Mouse (Mus musculus) CH12.LX (cell line): ENCODE results near the gene Itgav. TPM values are rescaled to one million over a fixed set of nuclear protein-coding genes. Genes with fewer than 3 reads are reported as not detected.

Experiments
- DNase-seq: peaks from one replicate; pipeline ENCODE4 v3.0.0-alpha.2; 2013; ENCODE audit errors: extremely low read depth
- H3K27ac ChIP-seq: 2 replicates; pipeline ENCODE4 v1.5.1; 2012; ENCODE audit warnings: low read depth, mild to moderate bottlenecking, control low read depth, moderate library complexity; ENCODE audit not compliant: insufficient read depth
- H3K27me3 ChIP-seq: replicated peaks from 2 replicates; pipeline ENCODE3; 2012; ENCODE audit warnings: inconsistent platforms
- H3K36me3 ChIP-seq, 2 experiments: replicated peaks in 1 of 2; 2 replicates each; pipeline versions ENCODE3 to v1.6.1; 2012; ENCODE audit warnings: inconsistent platforms in 1 of 2, low read length in 1 of 2, mild to moderate bottlenecking in 1 of 2, mixed read lengths in 1 of 2, moderate library complexity in 1 of 2; ENCODE audit not compliant: control insufficient read depth in 1 of 2, insufficient read depth in 1 of 2
- H3K4me1 ChIP-seq, 2 experiments: 2 replicates each; pipeline ENCODE4 v1.6.1; 2012; ENCODE audit warnings: inconsistent platforms in 1 of 2, moderate library complexity in 1 of 2; ENCODE audit not compliant: insufficient read depth in 2 of 2, control insufficient read depth in 1 of 2
- H3K4me2 ChIP-seq: 2 replicates; pipeline ENCODE4 v1.6.1; 2012; ENCODE audit warnings: low read depth, mild to moderate bottlenecking, control low read depth; ENCODE audit not compliant: poor library complexity, insufficient read depth, severe bottlenecking
- H3K4me3 ChIP-seq, 3 experiments: fragments of 150-350 bp in 1 of 3; sonication (generic) in 1 of 3; replicated peaks in 1 of 3; 2 replicates each; pipeline versions ENCODE3 to v1.5.1; 2011 to 2012; ENCODE audit warnings: low read depth in 2 of 3, low read length in 2 of 3, mild to moderate bottlenecking in 2 of 3, moderate library complexity in 2 of 3, control low read depth in 1 of 3, improper control_type of control experiment in 1 of 3, inconsistent platforms in 1 of 3, mixed read lengths in 1 of 3; ENCODE audit not compliant: poor library complexity in 1 of 3
- H3K79me2 ChIP-seq: replicated peaks from 2 replicates; pipeline ENCODE4 v1.6.1; 2012; ENCODE audit warnings: mild to moderate bottlenecking, moderate library complexity; ENCODE audit not compliant: control insufficient read depth, poor library complexity, insufficient read depth, severe bottlenecking; ENCODE audit errors: extremely low read depth
- H3K9ac ChIP-seq: 2 replicates; pipeline ENCODE4 v1.6.1; 2012; ENCODE audit warnings: low read depth, mild to moderate bottlenecking, control low read depth, moderate library complexity; ENCODE audit not compliant: insufficient read depth
- H3K9me3 ChIP-seq: replicated peaks from 2 replicates; pipeline ENCODE3; 2012; ENCODE audit warnings: low read length, inconsistent platforms, mixed read lengths
- CHD1 ChIP-seq: IDR thresholded peaks from 2 replicates; pipeline ENCODE4 v1.6.1; 2012; ENCODE audit warnings: low read depth, low read length, improper control_type of control experiment, inconsistent platforms
- CHD2 ChIP-seq: IDR thresholded peaks from 2 replicates; pipeline ENCODE4 v1.6.1; 2011; ENCODE audit warnings: low read length, improper control_type of control experiment
- E2F4 ChIP-seq: IDR thresholded peaks from 2 replicates; pipeline ENCODE4 v1.6.1; 2011; ENCODE audit warnings: low read depth, low read length, improper control_type of control experiment; ENCODE audit not compliant: insufficient replicate concordance
- ELF1 ChIP-seq: IDR thresholded peaks from 2 replicates; pipeline ENCODE4 v1.6.1; 2014; ENCODE audit warnings: low read depth, mild to moderate bottlenecking, inconsistent platforms, low read length, improper control_type of control experiment
- EP300 ChIP-seq: IDR thresholded peaks from 2 replicates; pipeline ENCODE4 v1.6.1; 2011; ENCODE audit warnings: low read length, improper control_type of control experiment
- ETS1 ChIP-seq: conservative IDR thresholded peaks from 2 replicates; pipeline ENCODE4 v1.6.1; 2012; ENCODE audit warnings: low read depth, mild to moderate bottlenecking, inconsistent platforms, low read length, improper control_type of control experiment, moderate library complexity
- IRF4 ChIP-seq: IDR thresholded peaks from 2 replicates; pipeline ENCODE4 v1.6.1; 2014; ENCODE audit warnings: low read depth, mild to moderate bottlenecking, inconsistent platforms, low read length, improper control_type of control experiment
- JUN ChIP-seq: IDR thresholded peaks from 2 replicates; pipeline ENCODE4 v1.6.1; 2011; ENCODE audit warnings: low read depth, mild to moderate bottlenecking, low read length, improper control_type of control experiment, moderate library complexity; ENCODE audit not compliant: insufficient read depth
- MAZ ChIP-seq: IDR thresholded peaks from 2 replicates; pipeline ENCODE4 v1.6.1; 2012; ENCODE audit warnings: low read depth, mild to moderate bottlenecking, inconsistent platforms, low read length, improper control_type of control experiment, moderate library complexity
- NELFE ChIP-seq: IDR thresholded peaks from 2 replicates; pipeline ENCODE4 v1.6.1; 2011; ENCODE audit warnings: low read depth, low read length, improper control_type of control experiment
- NRF1 ChIP-seq: IDR thresholded peaks from 2 replicates; pipeline ENCODE4 v1.6.1; 2014; ENCODE audit warnings: low read depth, mild to moderate bottlenecking, inconsistent platforms, low read length, improper control_type of control experiment, moderate library complexity
- PAX5 ChIP-seq: IDR thresholded peaks from 2 replicates; pipeline ENCODE4 v1.6.1; 2012; ENCODE audit warnings: low read length, inconsistent platforms, mixed read lengths
- POLR2A ChIP-seq: IDR thresholded peaks from 2 replicates; pipeline ENCODE4 v1.6.1; 2011; ENCODE audit warnings: low read depth, mild to moderate bottlenecking, improper control_type of control experiment, low read length
- POLR2AphosphoS2 ChIP-seq: IDR thresholded peaks from 2 replicates; pipeline ENCODE4 v1.6.1; 2011; ENCODE audit warnings: low read depth, low read length, improper control_type of control experiment
- RAD21 ChIP-seq: IDR thresholded peaks from 2 replicates; pipeline ENCODE4 v1.6.1; 2011; ENCODE audit warnings: low read depth, mild to moderate bottlenecking, low read length, improper control_type of control experiment, moderate library complexity
- RCOR1 ChIP-seq: conservative IDR thresholded peaks from 2 replicates; pipeline ENCODE4 v1.6.1; 2012; ENCODE audit warnings: low read depth, mild to moderate bottlenecking, inconsistent platforms, low read length, improper control_type of control experiment
- TCF12 ChIP-seq: IDR thresholded peaks from 2 replicates; pipeline ENCODE4 v1.6.1; 2014; ENCODE audit warnings: low read depth, mild to moderate bottlenecking, inconsistent platforms, low read length, improper control_type of control experiment
- UBTF ChIP-seq: IDR thresholded peaks from 2 replicates; pipeline ENCODE4 v1.6.1; 2012; ENCODE audit warnings: low read depth, mild to moderate bottlenecking, inconsistent platforms, low read length, improper control_type of control experiment, moderate library complexity
- USF2 ChIP-seq: conservative IDR thresholded peaks from 2 replicates; pipeline ENCODE4 v1.6.1; 2011; ENCODE audit warnings: low read depth, low read length, improper control_type of control experiment
- ZC3H11A ChIP-seq: IDR thresholded peaks from 2 replicates; pipeline ENCODE4 v1.6.1; 2012; ENCODE audit warnings: low read depth, mild to moderate bottlenecking, inconsistent platforms, low read length, improper control_type of control experiment
- ZMIZ1 ChIP-seq: IDR thresholded peaks from 2 replicates; pipeline ENCODE4 v1.6.1; 2012; ENCODE audit warnings: low read depth, mild to moderate bottlenecking, inconsistent platforms, low read length, improper control_type of control experiment
- dilution Hi-C: fragments of 300-500 bp; cut with MboI; formaldehyde crosslinking; loops from 2 replicates; pipeline ENCODE4 v1.14.3; 2020; ENCODE audit warnings: low sequenced_read_pairs; ENCODE audit not compliant: extremely low pct_unique_long_range_greater_than_20kb, extremely low pct_ligation_motif_present
- in situ Hi-C: fragments of 300-500 bp; cut with MboI; formaldehyde crosslinking; loops from 3 replicates; pipeline ENCODE4 v1.14.3; 2019; ENCODE audit warnings: low sequenced_read_pairs, low pct_ligation_motif_present, low pct_unique_long_range_greater_than_20kb, mixed read lengths
- polyA plus RNA-seq: library from polyadenylated mRNA; unstranded; fragments of >175 nt; gene quantifications from 2 replicates; pipeline ENCODE4 v1.2.1, GENCODE M21; 2012; ENCODE audit warnings: low read depth; ENCODE audit not compliant: insufficient read length
- total RNA-seq, 2 experiments: library from RNA; depleted of rRNA; stranded (reverse); fragments of 300-350 nt in 1 of 2; fragments of >200 nt in 1 of 2; gene quantifications; 2 replicates each; pipeline ENCODE4 v1.2.3; 2012 to 2014

Gene Itgav
- total and polyA plus RNA-seq, 3 experiments = 16.2 to 28.2 (median 25.5) TPM

DNA sequence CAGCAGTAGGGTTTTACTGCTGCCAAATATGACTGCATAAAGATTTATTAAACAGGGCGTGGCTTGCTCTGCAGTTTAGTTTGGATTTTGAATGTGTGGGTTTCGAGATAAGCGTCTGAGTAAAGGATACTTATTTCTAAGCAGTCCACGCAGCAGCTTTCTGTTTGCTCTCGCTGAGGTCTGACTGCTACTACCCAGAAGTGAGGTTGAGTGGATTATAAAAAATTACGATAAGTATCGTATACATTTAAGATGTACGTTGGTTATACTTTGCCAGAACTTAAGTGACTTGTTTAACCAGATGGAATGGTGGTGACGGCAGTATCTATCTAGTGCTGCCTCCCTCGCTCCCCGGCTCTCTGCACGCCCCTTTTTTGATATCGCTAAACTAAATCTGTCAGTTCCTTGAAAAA, 9.8 kb downstream of the Itgav start:
- no peak for DNase-seq
- Histone ChIP-seq H3K4me3 (no peak overlapping the region), H3K36me3 (peaks cover 36 to 66% of the 10 kb centered on the region in 2 experiments)
- TF ChIP-seq CHD1 (no peak), POLR2A (no peak), UBTF (no peak), USF2 (no peak), PAX5 (no peak), MAZ (no peak), RAD21 (no peak), RCOR1 (no peak)
- TF ChIP-seq, all 38 proteins: peak for 0
- Histone ChIP-seq H3K4me2 (no peak overlapping the region), H3K9ac (no peak overlapping the region), H3K27me3 (no peaks in the 10 kb centered on the region), H3K27ac (no peak overlapping the region), H3K79me2 (peaks cover 33% of the 10 kb centered on the region), H3K9me3 (no peaks in the 10 kb centered on the region), H3K4me1 (peaks cover 13 to 45% of the 10 kb centered on the region in 2 experiments; a peak in 3 of 4 replicates)
- in situ Hi-C loops (no loop called here), dilution Hi-C loops (no loop called here)

- DNase-seq = no peak
- TF ChIP-seq E2F4 (no peak), UBTF (no peak), IRF4 (no peak), CHD1 (no peak), ZC3H11A (no peak), JUN (no peak), NELFE (no peak), CHD2 (no peak), POLR2A (no peak), NRF1 (no peak), ELF1 (no peak), POLR2AphosphoS2 (no peak), ETS1 (no peak), TCF12 (no peak), EP300 (no peak), ZMIZ1 (no peak), MAZ (no peak)
- peaks cover 33 to 61% of the 10 kb centered on the region in 2 experiments for H3K36me3 ChIP-seq
- dilution Hi-C loops = no loop called here
- in situ Hi-C loops = no loop called here
- no peak overlapping the region for H3K4me3 ChIP-seq
- peaks cover 24% of the 10 kb centered on the region for H3K79me2 ChIP-seq
- peaks cover 13 to 44% of the 10 kb centered on the region in 2 experiments; a peak in 3 of 4 replicates for H3K4me1 ChIP-seq
- no peak overlapping the region for H3K9ac ChIP-seq
- no peaks in the 10 kb centered on the region for H3K9me3 ChIP-seq
- H3K4me2 ChIP-seq = no peak overlapping the region
- H3K27ac ChIP-seq = no peak overlapping the region
- no peaks in the 10 kb centered on the region for H3K27me3 ChIP-seq
These were observed 11.1 kb downstream of the Itgav start for GRCm38 (mm10) chr2:83735276-83735675.
